25 mouse cellular contexts compared by ENCODE assay signal in genomic region chr10:45165851-45166250, GRCm38 (mm10). TPM values are rescaled to one million over a fixed set of nuclear protein-coding genes. Genes with fewer than 3 reads are reported as not detected.
DNase-seq lines count a peak whose midpoint lies in the region; ATAC-seq and TF ChIP-seq lines count a peak whose summit lies in the region.
"Had no signal": no experiment of that assay in that cellular context is flagged by ENCODE, and none has a peak within 500 bp of the region (broad histone marks: within the 10 kb centered on the region; RNA-seq: fewer than 3 reads in every experiment).

No protein-coding gene starts in this region.

- no peak overlapping the region for H3K9ac ChIP-seq in heart, embryonic 11.5 days (ENCODE audit: low read depth, low read length)
- H3K9ac ChIP-seq in hindbrain, embryonic 11.5 days (ENCODE audit: low read depth, low read length) = no peak overlapping the region
- no peak overlapping the region for H3K9ac ChIP-seq in hindbrain, embryonic 16.5 days (ENCODE audit: low read depth, low read length)
- H3K9ac ChIP-seq in midbrain, embryonic 15.5 days = no peak overlapping the region
- no peak overlapping the region for H3K9ac ChIP-seq in midbrain, postnatal 0 days (replicated peaks; ENCODE audit: low read length, poor library complexity, severe bottlenecking)
- no peak overlapping the region for H3K9ac ChIP-seq in midbrain, embryonic 11.5 days (ENCODE audit: low read length)
- H3K9ac ChIP-seq: embryonic facial prominence, embryonic 12.5 days; forebrain, embryonic 13.5 days had no signal

- no peaks in the 10 kb centered on the region for H3K4me1 ChIP-seq in heart, embryonic 11.5 days (ENCODE audit: control insufficient read depth, insufficient read depth, low read length)
- H3K4me1 ChIP-seq in hindbrain, embryonic 11.5 days (replicated peaks; ENCODE audit: control insufficient read depth, insufficient read depth, low read length) = no peaks in the 10 kb centered on the region
- no peaks in the 10 kb centered on the region for H3K4me1 ChIP-seq in hindbrain, embryonic 16.5 days (ENCODE audit: control insufficient read depth, insufficient read depth, low read depth, low read length)
- no peaks in the 10 kb centered on the region for H3K4me1 ChIP-seq in midbrain, embryonic 15.5 days
- H3K4me1 ChIP-seq in midbrain, embryonic 10.5 days = peaks cover 5% of the 10 kb centered on the region; the same call in 1 of the 2 replicates
- H3K4me1 ChIP-seq in midbrain, postnatal 0 days (ENCODE audit: insufficient read depth, low read length) = no peaks in the 10 kb centered on the region
- no peaks in the 10 kb centered on the region for H3K4me1 ChIP-seq in midbrain, embryonic 11.5 days (ENCODE audit: control insufficient read depth, insufficient read depth, low read length)
- H3K4me1 ChIP-seq: embryonic facial prominence, embryonic 10.5 days; embryonic facial prominence, embryonic 12.5 days; forebrain, embryonic 13.5 days had no signal

- H3K36me3 ChIP-seq in heart, embryonic 11.5 days (ENCODE audit: control insufficient read depth, insufficient read depth, low read length) = no peaks in the 10 kb centered on the region
- H3K36me3 ChIP-seq in hindbrain, embryonic 11.5 days (ENCODE audit: control insufficient read depth, insufficient read depth, low read length) = no peaks in the 10 kb centered on the region
- H3K36me3 ChIP-seq in hindbrain, embryonic 16.5 days (ENCODE audit: control insufficient read depth, insufficient read depth, low read length) = peaks cover under 1% of the 10 kb centered on the region; the same call in 1 of the 2 replicates
- no peaks in the 10 kb centered on the region for H3K36me3 ChIP-seq in midbrain, embryonic 15.5 days (replicated peaks)
- H3K36me3 ChIP-seq in midbrain, embryonic 10.5 days = peaks cover 10% of the 10 kb centered on the region; the same call in 1 of the 2 replicates
- H3K36me3 ChIP-seq in midbrain, postnatal 0 days (ENCODE audit: insufficient read depth, low read length) = no peaks in the 10 kb centered on the region
- H3K36me3 ChIP-seq in midbrain, embryonic 11.5 days (ENCODE audit: control insufficient read depth, insufficient read depth, low read length) = no peaks in the 10 kb centered on the region
- H3K36me3 ChIP-seq: embryonic facial prominence, embryonic 12.5 days had no signal

- 86% methylated on average over 8 of the region's 8 CpGs for WGBS in heart, embryonic 11.5 days (ENCODE audit: insufficient replicate concordance)
- 94% methylated on average over 8 of the region's 8 CpGs for whole genome bisulfite sequencing in hindbrain, embryonic 11.5 days
- 90% methylated on average over 8 of the region's 8 CpGs for WGBS in hindbrain, embryonic 16.5 days
- 91% methylated on average over 8 of the region's 8 CpGs for WGBS in midbrain, embryonic 15.5 days
- WGBS in midbrain, embryonic 10.5 days = 91% methylated on average over 8 of the region's 8 CpGs
- 84% methylated on average over 8 of the region's 8 CpGs for WGBS in midbrain, postnatal 0 days
- WGBS in midbrain, embryonic 11.5 days = 92% methylated on average over 8 of the region's 8 CpGs

- ATAC-seq in heart, embryonic 11.5 days (replicated peaks; ENCODE audit: insufficient number of reproducible peaks, low FRiP score, low TSS enrichment) = no peak
- 0 out of 2 replicates have a peak, but pooled peaks have one; percentile 25 for ATAC-seq in hindbrain, embryonic 11.5 days (ENCODE audit: low FRiP score)
- no peak for ATAC-seq in hindbrain, embryonic 16.5 days
- ATAC-seq in midbrain, embryonic 15.5 days (replicated peaks) = 0 out of 2 replicates have a peak, but pooled peaks have one; percentile 30
- ATAC-seq in midbrain, postnatal 0 days (ENCODE audit: low FRiP score) = 0 out of 2 replicates have a peak, but pooled peaks have one; percentile 25
- no peak; the same call in 1 of the 2 replicates for ATAC-seq in midbrain, embryonic 11.5 days (ENCODE audit: low FRiP score)
- ATAC-seq: activated CD4-positive, CD25-positive, alpha-beta regulatory T cell, adult 4 months; CD4-positive, CD25-positive, alpha-beta regulatory T cell, adult 4 months; forebrain, embryonic 13.5 days; Patski had no signal

- no peaks in the 10 kb centered on the region for H3K9me3 ChIP-seq in heart, embryonic 11.5 days (replicated peaks; ENCODE audit: control insufficient read depth, low read length)
- H3K9me3 ChIP-seq in hindbrain, embryonic 11.5 days (ENCODE audit: control insufficient read depth, low read length) = no peaks in the 10 kb centered on the region
- no peaks in the 10 kb centered on the region for H3K9me3 ChIP-seq in hindbrain, embryonic 16.5 days (ENCODE audit: control insufficient read depth, low read length)
- H3K9me3 ChIP-seq in midbrain, embryonic 15.5 days = no peaks in the 10 kb centered on the region
- H3K9me3 ChIP-seq in midbrain, embryonic 10.5 days (replicated peaks) = no peaks in the 10 kb centered on the region
- no peaks in the 10 kb centered on the region for H3K9me3 ChIP-seq in midbrain, postnatal 0 days (ENCODE audit: low read length)
- H3K9me3 ChIP-seq in midbrain, embryonic 11.5 days (ENCODE audit: control insufficient read depth, low read length) = no peaks in the 10 kb centered on the region
- H3K9me3 ChIP-seq: embryonic facial prominence, embryonic 10.5 days; embryonic facial prominence, embryonic 12.5 days; forebrain, embryonic 13.5 days; G1E had no signal

- H3K27me3 ChIP-seq in heart, embryonic 11.5 days (ENCODE audit: control insufficient read depth, insufficient read depth, low read length) = no peaks in the 10 kb centered on the region
- no peaks in the 10 kb centered on the region for H3K27me3 ChIP-seq in hindbrain, embryonic 11.5 days (ENCODE audit: control insufficient read depth, insufficient read depth, low read length)
- no peaks in the 10 kb centered on the region for H3K27me3 ChIP-seq in hindbrain, embryonic 16.5 days (replicated peaks; ENCODE audit: control insufficient read depth, insufficient read depth, low read length)
- H3K27me3 ChIP-seq in midbrain, embryonic 15.5 days (replicated peaks) = no peaks in the 10 kb centered on the region
- no peaks in the 10 kb centered on the region for H3K27me3 ChIP-seq in midbrain, embryonic 10.5 days (ENCODE audit: low read depth, poor library complexity, severe bottlenecking)
- H3K27me3 ChIP-seq in midbrain, postnatal 0 days (ENCODE audit: insufficient read depth, low read length) = no peaks in the 10 kb centered on the region
- no peaks in the 10 kb centered on the region for H3K27me3 ChIP-seq in midbrain, embryonic 11.5 days (ENCODE audit: control insufficient read depth, insufficient read depth, low read length)
- H3K27me3 ChIP-seq: CH12.LX; embryonic facial prominence, embryonic 12.5 days; forebrain, embryonic 13.5 days; Patski had no signal

- peak; percentile 79 for DNase-seq in heart, adult 11 months
- DNase-seq in hindbrain, embryonic 11.5 days (ENCODE audit: low spot score) = no peak
- no peak for DNase-seq in midbrain, embryonic 10.5 days (ENCODE audit: low spot score)
- DNase-seq in midbrain, postnatal 0 days (ENCODE audit: low spot score) = no peak
- DNase-seq in midbrain, embryonic 11.5 days (ENCODE audit: low spot score, missing footprints) = no peak
- DNase-seq: adrenal gland, adult 8-10 months; adrenal gland, postnatal 14 days; adrenal gland, postnatal 36 days; B cell, adult 2 months; cerebellum, adult 11-12 months; cerebellum, adult 2 months; cerebellum, adult 9-10 months; cerebellum, postnatal 10 days; cerebellum, postnatal 25 days had no signal

- no peak overlapping the region for H3K27ac ChIP-seq in heart, embryonic 11.5 days (ENCODE audit: low read depth, low read length)
- H3K27ac ChIP-seq in hindbrain, embryonic 11.5 days (ENCODE audit: low read depth, low read length) = no peak overlapping the region
- no peak overlapping the region for H3K27ac ChIP-seq in hindbrain, embryonic 16.5 days (ENCODE audit: low read depth, low read length)
- no peak overlapping the region for H3K27ac ChIP-seq in midbrain, embryonic 15.5 days
- H3K27ac ChIP-seq in midbrain, embryonic 10.5 days (replicated peaks) = no peak overlapping the region
- no peak overlapping the region for H3K27ac ChIP-seq in midbrain, postnatal 0 days (ENCODE audit: low read depth, low read length)
- H3K27ac ChIP-seq in midbrain, embryonic 11.5 days (ENCODE audit: low read depth, low read length) = no peak overlapping the region
- H3K27ac ChIP-seq: embryonic facial prominence, embryonic 10.5 days; embryonic facial prominence, embryonic 12.5 days; forebrain, embryonic 13.5 days had no signal

- H3K4me3 ChIP-seq in heart, embryonic 11.5 days (ENCODE audit: low read depth, low read length) = no peak overlapping the region
- no peak overlapping the region for H3K4me3 ChIP-seq in hindbrain, embryonic 11.5 days (ENCODE audit: low read depth, low read length)
- H3K4me3 ChIP-seq in hindbrain, embryonic 16.5 days (ENCODE audit: low read length) = no peak overlapping the region
- no peak overlapping the region for H3K4me3 ChIP-seq in midbrain, embryonic 15.5 days
- no peak overlapping the region for H3K4me3 ChIP-seq in midbrain, embryonic 10.5 days
- no peak overlapping the region for H3K4me3 ChIP-seq in midbrain, postnatal 0 days (ENCODE audit: low read depth, low read length)
- H3K4me3 ChIP-seq in midbrain, embryonic 11.5 days (ENCODE audit: low read depth, low read length) = no peak overlapping the region
- H3K4me3 ChIP-seq: embryonic facial prominence, embryonic 10.5 days; embryonic facial prominence, embryonic 12.5 days; forebrain, embryonic 13.5 days had no signal

- TF ChIP-seq CTCF in midbrain, postnatal 0 days (IDR thresholded peaks at IDR 0.05) = no peak

- no peak overlapping the region for H3K4me2 ChIP-seq in heart, embryonic 11.5 days
- no peak overlapping the region for H3K4me2 ChIP-seq in hindbrain, embryonic 11.5 days (replicated peaks; ENCODE audit: low read depth, low read length)
- no peak overlapping the region for H3K4me2 ChIP-seq in hindbrain, embryonic 16.5 days (ENCODE audit: low read length)
- H3K4me2 ChIP-seq in midbrain, embryonic 15.5 days = no peak overlapping the region
- H3K4me2 ChIP-seq in midbrain, postnatal 0 days (ENCODE audit: low read depth, low read length, poor library complexity, severe bottlenecking) = no peak overlapping the region
- H3K4me2 ChIP-seq in midbrain, embryonic 11.5 days = no peak overlapping the region
- H3K4me2 ChIP-seq: embryonic facial prominence, embryonic 12.5 days; forebrain, embryonic 13.5 days had no signal

RNA-seq across cellular contexts. Expression of gene Popdc3, which starts 12.0 kb away (rescaled TPM):
- 15.5 and 19.2 TPM in 2 replicates for polyA plus RNA-seq in heart, embryonic 11.5 days (2014; fragmentation: Nextera tagmentation; extraction: Ambion mirVana)
- 0.32 and 0.33 TPM in 2 replicates for polyA plus RNA-seq in hindbrain, embryonic 11.5 days (2014; fragmentation: Nextera tagmentation; extraction: Ambion mirVana)
- 2.7 and 2.8 TPM in 2 replicates for polyA plus RNA-seq in hindbrain, embryonic 16.5 days (2015; fragmentation: Nextera tagmentation; extraction: Ambion mirVana)
- polyA plus RNA-seq in midbrain, embryonic 15.5 days (2015; fragmentation: Nextera tagmentation; extraction: Ambion mirVana) = 0.96 and 1.2 TPM in 2 replicates
- 0.19 and 0.22 TPM in 2 replicates for polyA plus RNA-seq in midbrain, embryonic 10.5 days (2016; fragmentation: Nextera tagmentation; extraction: Ambion mirVana)
- total RNA-seq in midbrain, postnatal 0 days (2014; rRNA removed) = 2.7 and 3.4 TPM in 2 replicates
- 2.4 and 2.8 TPM in 2 replicates for polyA plus RNA-seq in midbrain, postnatal 0 days (2015; fragmentation: Nextera tagmentation; extraction: Ambion mirVana)
- polyA plus RNA-seq in midbrain, embryonic 11.5 days (2014; fragmentation: Nextera tagmentation; extraction: Ambion mirVana) = 0.19 and 0.22 TPM in 2 replicates
- total RNA-seq: G1E had no signal
- polyA plus RNA-seq: activated CD4-positive, CD25-positive, alpha-beta regulatory T cell, adult 4 months; CD4-positive, CD25-positive, alpha-beta regulatory T cell, adult 4 months; G1E had no signal

Comparison
In these comparisons a context has a peak if more than half of its experiments do, and no peak if none do; other contexts are left out.
1. ATAC-seq: peak in hindbrain, embryonic 11.5 days (single experiment), midbrain, embryonic 15.5 days (single experiment) and midbrain, postnatal 0 days (single experiment); none in heart, embryonic 11.5 days (single experiment), hindbrain, embryonic 16.5 days (single experiment) and midbrain, embryonic 11.5 days (single experiment).